Mouse (Mus musculus) E14TG2a.4 (cell line): ENCODE measurements at regions not wholly inside any gene's neighbourhood (a gene's known extent, or its start where the extent isn't known, plus 50 kb on each side); places are given as distances from the start of the nearest gene placed in this dataset.

ENCODE experiments used
- CTCF ChIP-seq: conservative IDR thresholded peaks from 2 replicates; pipeline ENCODE4 v1.5.1; 2014; ENCODE audit warnings: low read length
- NANOG ChIP-seq: IDR thresholded peaks from 2 replicates; pipeline ENCODE4 v1.6.1; 2014; ENCODE audit warnings: borderline replicate concordance, low read length, mixed read lengths
- POU5F1 ChIP-seq: IDR thresholded peaks from 2 replicates; pipeline ENCODE4 v1.6.1; 2014; ENCODE audit warnings: low read length, borderline replicate concordance

DNA sequence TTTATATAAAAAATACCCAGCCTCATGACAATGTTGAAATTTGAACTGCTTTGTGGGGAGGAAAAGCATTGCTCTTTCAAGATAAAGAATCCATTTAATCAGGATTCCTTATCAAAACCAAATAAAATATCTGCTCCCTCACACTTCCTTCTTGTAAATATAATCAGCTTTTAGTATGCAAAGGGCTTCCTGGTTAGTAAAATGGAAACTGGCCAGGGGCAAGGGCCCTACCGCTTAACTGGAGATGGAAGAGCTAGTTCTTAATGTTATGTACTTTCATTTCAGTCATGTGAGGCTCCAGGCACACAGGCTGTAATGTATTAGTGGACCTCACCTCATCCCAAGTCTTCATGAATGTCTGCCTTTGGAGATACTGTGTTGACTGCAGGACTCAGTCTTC lies 64.3 kb upstream of the Rgs1 start:
- no peak for TF ChIP-seq CTCF
- no peak for TF ChIP-seq NANOG
- no peak for TF ChIP-seq POU5F1
